In the genomic region with DNA sequence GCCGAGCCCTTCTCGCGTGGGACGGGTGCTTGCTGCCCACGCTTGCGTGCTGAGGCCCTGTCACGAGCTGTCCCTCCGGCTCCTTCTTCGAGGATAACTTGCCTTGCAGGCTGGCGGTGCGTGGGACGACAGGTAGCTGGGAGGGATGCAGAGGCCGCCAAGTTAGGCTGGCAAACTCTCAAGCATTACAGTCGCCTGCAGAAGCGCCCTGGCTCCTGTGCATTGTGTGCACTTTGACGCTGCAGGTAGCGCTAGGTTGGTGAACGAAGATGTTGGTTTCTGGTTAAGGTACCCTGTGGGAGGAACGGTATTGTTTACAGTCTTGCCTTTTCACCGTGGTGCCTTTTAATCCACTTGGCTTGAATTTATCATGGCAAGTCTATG, we compare ENCODE assay signal across 8 mouse cellular contexts. TPM values are rescaled to one million over a fixed set of nuclear protein-coding genes. Genes with fewer than 3 reads are reported as not detected.
DNase-seq lines count a peak whose midpoint lies in the region; ATAC-seq and TF ChIP-seq lines count a peak whose summit lies in the region.

No protein-coding gene starts in this region.

- H3K9me3 ChIP-seq in heart, embryonic 13.5 days = no peaks in the 10 kb centered on the region
- no peaks in the 10 kb centered on the region for H3K9me3 ChIP-seq in ES-E14 (ENCODE audit: control insufficient read depth, insufficient read depth, low read depth, low read length)
- no peaks in the 10 kb centered on the region for H3K9me3 ChIP-seq in erythroblast, embryonic 14.5 days (ENCODE audit: control insufficient read depth, low read length)
- no peaks in the 10 kb centered on the region for H3K9me3 ChIP-seq in limb, embryonic 11.5 days (ENCODE audit: control insufficient read depth, low read length)

- no peak for DNase-seq in heart, adult 18-20 months
- peak; percentile 12 for DNase-seq in ES-E14 (ENCODE audit: low read depth, low spot score)
- DNase-seq in limb, embryonic 11.5 days (ENCODE audit: low spot score) = no peak
- DNase-seq in layer of hippocampus, postnatal 10 days (ENCODE audit: low spot score in 2 of 2) = no peak
- DNase-seq in right cerebral cortex, postnatal 36 days (ENCODE audit: low spot score in 2 of 2) = no peak

- ATAC-seq in heart, embryonic 13.5 days (ENCODE audit: extremely low read depth, insufficient number of reproducible peaks, low FRiP score, low TSS enrichment) = no peak
- no peak for ATAC-seq in limb, embryonic 11.5 days (ENCODE audit: insufficient number of reproducible peaks, low FRiP score, low TSS enrichment, low read depth)

- no peak for TF ChIP-seq CTCF in olfactory bulb, adult 2 months (IDR thresholded peaks at IDR 0.05; ENCODE audit: insufficient read depth, low read depth, low read length)

- H3K27ac ChIP-seq in heart, embryonic 13.5 days (replicated peaks) = peak overlapping the region; percentile 72
- H3K27ac ChIP-seq in ES-E14 (ENCODE audit: insufficient read depth, low read depth, low read length, poor library complexity, severe bottlenecking) = no peak overlapping the region
- no peak overlapping the region for H3K27ac ChIP-seq in limb, embryonic 11.5 days (replicated peaks; ENCODE audit: low read depth, low read length)
- H3K27ac ChIP-seq in olfactory bulb, adult 2 months (ENCODE audit: insufficient read depth, low read depth, low read length) = peak overlapping the region; percentile 41; the same call in 1 of the 2 replicates

- 1% methylated on average over 20 of the region's 20 CpGs for whole genome bisulfite sequencing in heart, embryonic 13.5 days
- WGBS in limb, embryonic 11.5 days = under 1% methylated on average over 20 of the region's 20 CpGs
- WGBS in olfactory bulb, adult 2 months = under 1% methylated on average over 20 of the region's 20 CpGs

- peaks cover 32% of the 10 kb centered on the region for H3K4me1 ChIP-seq in heart, embryonic 13.5 days
- H3K4me1 ChIP-seq in ES-E14 (ENCODE audit: control insufficient read depth in 2 of 2, insufficient read depth in 2 of 2, low read length in 2 of 2, poor library complexity in 1 of 2) = peaks cover 0 to 3% of the 10 kb centered on the region in 2 experiments; a peak in 1 of 4 replicates
- H3K4me1 ChIP-seq in erythroblast, embryonic 14.5 days (ENCODE audit: control insufficient read depth) = peaks cover 42% of the 10 kb centered on the region
- no peaks in the 10 kb centered on the region for H3K4me1 ChIP-seq in limb, embryonic 11.5 days (ENCODE audit: control insufficient read depth, insufficient read depth, low read length)
- peaks cover 4% of the 10 kb centered on the region for H3K4me1 ChIP-seq in olfactory bulb, adult 2 months (ENCODE audit: control insufficient read depth, insufficient read depth, low read length)

- H3K27me3 ChIP-seq in heart, embryonic 13.5 days (replicated peaks) = no peaks in the 10 kb centered on the region
- H3K27me3 ChIP-seq in erythroblast, embryonic 14.5 days (ENCODE audit: control insufficient read depth) = no peaks in the 10 kb centered on the region
- no peaks in the 10 kb centered on the region for H3K27me3 ChIP-seq in limb, embryonic 11.5 days (ENCODE audit: control insufficient read depth, insufficient read depth, low read length)

- H3K36me3 ChIP-seq in heart, embryonic 13.5 days = peaks cover 24% of the 10 kb centered on the region
- peaks cover 3% of the 10 kb centered on the region for H3K36me3 ChIP-seq in ES-E14 (ENCODE audit: control insufficient read depth, insufficient read depth, low read length, poor library complexity, severe bottlenecking)
- peaks cover 29% of the 10 kb centered on the region for H3K36me3 ChIP-seq in erythroblast, embryonic 14.5 days (ENCODE audit: control insufficient read depth)
- peaks cover 8% of the 10 kb centered on the region; the same call in 1 of the 2 replicates for H3K36me3 ChIP-seq in limb, embryonic 11.5 days (ENCODE audit: control insufficient read depth, insufficient read depth, low read length)

- H3K9ac ChIP-seq in heart, embryonic 13.5 days = peak overlapping the region; percentile 95
- H3K9ac ChIP-seq in ES-E14 (ENCODE audit: insufficient read depth, low read depth, low read length, poor library complexity, severe bottlenecking) = peak overlapping the region; percentile 83
- peak overlapping the region; percentile 89 for H3K9ac ChIP-seq in limb, embryonic 11.5 days (ENCODE audit: low read length)

- in situ Hi-C loops in ES-E14 (cut with MboI; ENCODE audit: low sequenced_read_pairs in 2 of 2, unreplicated experiment in 2 of 2) = no loop called here

- peak overlapping the region; percentile 95 for H3K4me3 ChIP-seq in heart, embryonic 13.5 days
- peak overlapping the region; percentile 79 to 89 for H3K4me3 ChIP-seq in ES-E14 (ENCODE audit: insufficient read depth in 1 of 2, low read depth in 1 of 2, low read length in 2 of 2, poor library complexity in 1 of 2, severe bottlenecking in 1 of 2)
- H3K4me3 ChIP-seq in erythroblast, embryonic 14.5 days (replicated peaks) = peak overlapping the region; percentile 73
- peak overlapping the region; percentile 90 for H3K4me3 ChIP-seq in limb, embryonic 11.5 days (ENCODE audit: low read depth, low read length)
- peak overlapping the region; percentile 89 for H3K4me3 ChIP-seq in olfactory bulb, adult 2 months (ENCODE audit: insufficient read depth, low read depth, low read length)

- TF ChIP-seq POLR2A in olfactory bulb, adult 2 months (IDR thresholded peaks at IDR 0.05; ENCODE audit: insufficient read depth, low read depth, low read length) = no peak

- H3K4me2 ChIP-seq in heart, embryonic 13.5 days = peak overlapping the region; percentile 89
- peak overlapping the region; percentile 71 for H3K4me2 ChIP-seq in limb, embryonic 11.5 days (ENCODE audit: low read depth, severe bottlenecking)

TF ChIP-seq in ES-E14, 5 proteins besides CTCF, POLR2A, EP300 and RAD21:
- no peak for TF ChIP-seq HCFC1 (IDR thresholded peaks at IDR 0.05; ENCODE audit: borderline replicate concordance, insufficient read depth, low read length)
- no peak for TF ChIP-seq ZNF384 (IDR thresholded peaks at IDR 0.05; ENCODE audit: low read depth, low read length)

RNA-seq across cellular contexts. Expression of gene Shprh, which starts 0.5 kb away (rescaled TPM):
- 10.0 and 10.4 TPM in 2 replicates for polyA plus RNA-seq in heart, embryonic 13.5 days (2015; fragmentation: Nextera tagmentation; extraction: Ambion mirVana)
- total RNA-seq in heart, adult 18-20 months (2021) = 10 to 100 TPM; 10.2 to 11.5 TPM
- 20.6 and 23.1 TPM in 2 replicates for total RNA-seq in ES-E14 (2012; rRNA removed)
- 0.01 TPM in 2 replicates for polyA plus RNA-seq in erythroblast, embryonic 14.5 days (2012)
- 22.6 and 24.4 TPM in 2 replicates for polyA plus RNA-seq in limb, embryonic 11.5 days (2014; fragmentation: Nextera tagmentation; extraction: Ambion mirVana)
- not detected in 2 replicates for polyA plus RNA-seq in olfactory bulb, adult 2 months (2012; ENCODE audit: insufficient read depth, insufficient read length, low replicate concordance, missing spikeins)
- 10 to 100 TPM; 42.6 to 44.1 TPM for total RNA-seq in layer of hippocampus, postnatal 10 days (2021)

Comparison
In these comparisons a context has a peak if more than half of its experiments do, and no peak if none do; other contexts are left out.
1. H3K27ac ChIP-seq: peak in heart, embryonic 13.5 days (single experiment) and olfactory bulb, adult 2 months (single experiment); none in ES-E14 (single experiment) and limb, embryonic 11.5 days (single experiment).
2. RNA of gene Shprh, which starts 0.5 kb away (polyA plus RNA-seq): not detected in olfactory bulb, adult 2 months, 22.6 to 24.4 TPM in limb, embryonic 11.5 days and 10.0 to 10.4 TPM in heart, embryonic 13.5 days; 0.01 TPM in erythroblast, embryonic 14.5 days; every median in the first group is over 10 times any median in the second.
3. Peak in every context shown above with its lines, with median percentiles within 50 percentile points of each other: H3K4me3 ChIP-seq and H3K9ac ChIP-seq.